Mouse (Mus musculus) CD8-positive naive resting alpha-beta T cell, adult 57 days (primary cell): ENCODE results near the gene Nipsnap1. TPM values are rescaled to one million over a fixed set of nuclear protein-coding genes. Genes with fewer than 3 reads are reported as not detected.

Experiments used
- total RNA-seq: library from RNA; stranded (reverse); gene quantifications from one replicate; pipeline ENCODE4 v1.2.4, GENCODE M21; 2023

The Nipsnap1 gene
- 24.9 TPM for total RNA-seq

GRCm38 (mm10) chr11:4873755-4874475, at the start of gene Nipsnap1:
Nipsnap1 (plus strand) TSS chr11:4873951.

GRCm38 (mm10) chr11:4849258-4849943, 24.4 kb upstream of the Nipsnap1 start, which contains the start of gene Nf2:
Nf2 (minus strand) TSS chr11:4849536.

GRCm38 (mm10) chr11:4894848-4895816, 21.4 kb downstream of the Nipsnap1 start, which contains the start of gene Thoc5:
Thoc5 (plus strand) TSS chr11:4895320.

Other genes starting within 250 kb of the Nipsnap1 start
- gene Ascc2, start 236.2 kb upstream of the Nipsnap1 start, total RNA-seq: 29.4 TPM
- 147 TPM for gene Uqcr10, start 169.6 kb upstream of the Nipsnap1 start, total RNA-seq
- 32.4 TPM for gene Zmat5, start 169.3 kb upstream of the Nipsnap1 start, total RNA-seq
- gene Cabp7, start 127.2 kb upstream of the Nipsnap1 start, total RNA-seq: not detected
- 42.0 TPM for gene Nf2, start 24.4 kb upstream of the Nipsnap1 start, total RNA-seq
- 39.2 TPM for gene Thoc5, start 21.4 kb downstream of the Nipsnap1 start, total RNA-seq
- 3.0 TPM for gene Nefh, start 74.1 kb downstream of the Nipsnap1 start, total RNA-seq
- 76.5 TPM for gene Ap1b1, start 112.9 kb downstream of the Nipsnap1 start, total RNA-seq
- 0.49 TPM for gene Rasl10a, start 184.2 kb downstream of the Nipsnap1 start, total RNA-seq
- gene Gas2l1, start 191.4 kb downstream of the Nipsnap1 start, total RNA-seq: 0.40 TPM
- 4.2 TPM for gene Rhbdd3, start 225.0 kb downstream of the Nipsnap1 start, total RNA-seq
- gene Ewsr1, start 225.3 kb downstream of the Nipsnap1 start, total RNA-seq: 624 TPM